Mouse (Mus musculus) ovary, adult 18-20 months (tissue): ENCODE data around the gene Fam193b.

Experiments used
- DNase-seq: peaks from one replicate; pipeline ENCODE4 v3.0.0; 2022; ENCODE audit warnings: low spot score, mixed read lengths

Gene Fam193b

DNA sequence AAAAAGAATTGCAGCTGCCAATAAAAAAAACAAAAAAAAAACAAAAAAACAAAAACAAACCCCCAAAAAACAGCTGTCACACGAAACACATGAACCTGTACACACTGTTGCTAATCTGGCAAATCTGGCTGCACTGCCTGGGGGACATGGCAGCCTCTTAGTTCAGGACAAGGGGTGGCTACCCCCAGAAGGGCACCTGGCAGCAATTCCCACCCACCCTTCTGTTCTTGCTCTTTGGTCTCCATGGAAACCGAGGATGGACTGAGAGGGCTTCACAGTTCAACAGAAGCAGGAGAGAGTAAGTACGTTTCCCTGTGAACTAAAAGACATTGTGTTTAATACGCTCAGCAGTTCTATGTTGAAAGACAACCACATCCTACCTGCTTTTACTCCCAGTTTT is 75.2 kb downstream of the Fam193b start:
- no peak for DNase-seq

DNA sequence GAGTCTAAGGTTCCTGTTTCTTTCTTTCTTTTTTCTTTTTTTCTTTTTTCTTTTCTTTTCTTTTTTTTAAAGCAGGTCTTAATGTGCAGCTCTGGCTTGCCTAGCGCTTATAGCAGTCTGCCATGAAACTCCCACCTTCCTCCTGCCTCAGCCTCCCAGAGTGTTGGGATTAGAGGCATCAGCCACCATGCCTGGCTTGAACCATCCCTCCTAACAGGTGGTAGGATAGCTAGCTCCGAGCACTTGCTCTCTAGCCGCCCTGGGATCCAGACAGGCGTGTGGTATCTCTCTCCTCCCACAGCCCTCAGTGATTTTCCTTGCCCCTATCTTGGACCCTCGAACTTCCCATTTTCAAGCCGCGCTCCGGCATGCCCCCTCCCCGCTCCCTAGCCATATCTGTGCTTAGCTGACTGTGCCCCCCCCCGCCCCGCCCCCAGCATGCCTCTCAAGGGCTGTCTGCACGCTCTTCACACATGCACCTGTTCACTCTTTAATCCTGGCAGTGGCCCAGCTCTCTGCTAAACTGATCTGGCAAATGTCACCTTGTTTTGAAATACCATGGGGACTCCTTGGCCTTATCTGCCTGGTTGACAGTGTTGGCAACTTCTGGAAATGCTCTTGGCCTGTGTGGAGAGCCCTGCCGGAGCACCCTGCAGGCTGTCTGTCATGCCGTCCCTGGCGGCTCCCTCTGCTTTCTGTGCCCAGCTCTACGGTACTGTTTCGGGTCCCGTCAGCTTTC is 75.9 kb downstream of the Fam193b start:
- no peak for DNase-seq

- no peak for DNase-seq
These were observed 76.7 kb downstream of the Fam193b start for GRCm38 (mm10) chr13:55494257-55494656.
